Mouse (Mus musculus) ovary, postnatal 14 days (tissue): ENCODE results near the gene Stx1a.

Experiments
- DNase-seq: peaks from one replicate; pipeline ENCODE4 v3.0.0; 2022; ENCODE audit warnings: low spot score

The Stx1a gene

DNA sequence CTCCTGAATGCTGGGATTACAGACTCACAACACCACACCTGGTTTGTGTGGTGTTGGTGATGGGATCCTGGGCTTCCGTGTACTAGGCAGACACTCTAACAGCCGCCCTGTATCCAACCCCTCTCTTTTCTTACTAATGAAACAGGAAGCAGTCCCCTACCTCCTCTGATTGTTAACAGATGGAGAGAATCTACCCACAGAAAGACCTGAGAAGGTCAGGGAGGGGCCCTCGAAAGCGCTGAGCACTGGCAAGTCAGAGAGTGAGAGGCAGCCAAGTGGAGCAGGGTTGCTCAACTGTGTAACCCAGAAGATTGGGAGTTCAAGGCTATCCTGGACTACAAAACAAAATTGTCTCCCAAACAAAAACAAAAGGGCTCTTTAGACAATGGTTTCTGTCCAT lies 63.6 kb downstream of the Stx1a start:
- no peak for DNase-seq

DNA sequence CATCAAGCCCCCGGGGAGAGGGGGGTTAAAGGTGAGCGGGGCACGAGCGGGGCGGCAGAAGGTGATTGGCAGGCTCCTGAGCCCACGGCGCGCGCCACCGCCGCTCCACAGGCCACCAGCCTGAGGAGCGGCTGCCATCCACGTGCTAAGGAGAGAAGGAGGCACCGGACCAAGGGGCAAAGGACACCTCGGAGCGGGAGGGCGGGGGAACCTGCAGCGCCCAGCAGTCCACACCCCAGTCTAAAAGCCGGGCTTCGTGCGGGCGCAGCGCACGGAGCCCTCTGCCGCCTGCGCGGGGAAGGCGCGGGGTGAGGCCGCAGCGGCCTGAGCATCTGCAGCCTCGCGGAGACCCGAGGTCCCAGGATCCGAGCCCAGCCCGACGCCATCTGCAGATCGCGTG lies 66.4 kb downstream of the Stx1a start, which contains the start of gene Mlxipl:
Mlxipl (plus strand) TSS at position 238 of the 400 bp plus-strand sequence.
- DNase-seq, result no peak
